ENCODE assay signal across 9 mouse cellular contexts in genomic region chr14:25420987-25421386, GRCm38 (mm10). TPM values are rescaled to one million over a fixed set of nuclear protein-coding genes. Genes with fewer than 3 reads are reported as not detected.
DNase-seq lines count a peak whose midpoint lies in the region; ATAC-seq lines count a peak whose summit lies in the region.
"Had no signal": no experiment of that assay in that cellular context is flagged by ENCODE, and none has a peak within 500 bp of the region (broad histone marks: within the 10 kb centered on the region; RNA-seq: fewer than 3 reads in every experiment).

No protein-coding gene starts in this region.

- peak overlapping the region; percentile 61 for H3K27ac ChIP-seq in lung, embryonic 15.5 days
- peak overlapping the region; percentile 89 for H3K27ac ChIP-seq in forebrain, embryonic 13.5 days
- H3K27ac ChIP-seq in hindbrain, embryonic 14.5 days: peak overlapping the region; percentile 89
- peak overlapping the region; percentile 83 for H3K27ac ChIP-seq in midbrain, embryonic 13.5 days
- H3K27ac ChIP-seq: liver, embryonic 15.5 days had no signal

- no peaks in the 10 kb centered on the region for H3K36me3 ChIP-seq in lung, embryonic 15.5 days
- H3K36me3 ChIP-seq in forebrain, embryonic 13.5 days (ENCODE audit: poor library complexity, severe bottlenecking): no peaks in the 10 kb centered on the region
- no peaks in the 10 kb centered on the region for H3K36me3 ChIP-seq in hindbrain, embryonic 14.5 days (replicated peaks; ENCODE audit: control insufficient read depth, insufficient read depth)
- no peaks in the 10 kb centered on the region for H3K36me3 ChIP-seq in midbrain, embryonic 13.5 days
- H3K36me3 ChIP-seq: liver, embryonic 15.5 days had no signal

- H3K9me3 ChIP-seq in lung, embryonic 15.5 days: no peaks in the 10 kb centered on the region
- no peaks in the 10 kb centered on the region for H3K9me3 ChIP-seq in forebrain, embryonic 13.5 days (replicated peaks)
- no peaks in the 10 kb centered on the region for H3K9me3 ChIP-seq in hindbrain, embryonic 14.5 days (ENCODE audit: control insufficient read depth, low read length)
- no peaks in the 10 kb centered on the region for H3K9me3 ChIP-seq in midbrain, embryonic 13.5 days
- H3K9me3 ChIP-seq: liver, embryonic 15.5 days had no signal

- H3K4me1 ChIP-seq in lung, embryonic 15.5 days: peaks cover 16% of the 10 kb centered on the region
- H3K4me1 ChIP-seq in forebrain, embryonic 13.5 days: peaks cover 23% of the 10 kb centered on the region
- H3K4me1 ChIP-seq in hindbrain, embryonic 14.5 days (replicated peaks; ENCODE audit: control insufficient read depth, insufficient read depth, low read length): peaks cover 14% of the 10 kb centered on the region
- peaks cover 19% of the 10 kb centered on the region for H3K4me1 ChIP-seq in midbrain, embryonic 13.5 days (replicated peaks)

- H3K4me2 ChIP-seq in lung, embryonic 15.5 days: no peak overlapping the region
- H3K4me2 ChIP-seq in forebrain, embryonic 13.5 days: no peak overlapping the region
- H3K4me2 ChIP-seq in hindbrain, embryonic 14.5 days (replicated peaks): no peak overlapping the region
- H3K4me2 ChIP-seq in midbrain, embryonic 13.5 days (replicated peaks): no peak overlapping the region
- H3K4me2 ChIP-seq: liver, embryonic 15.5 days had no signal

- WGBS in lung, embryonic 15.5 days: 96% methylated on average over 1 of the region's 1 CpGs
- whole genome bisulfite sequencing in forebrain, embryonic 13.5 days: 100% methylated on average over 1 of the region's 1 CpGs
- WGBS in hindbrain, embryonic 14.5 days: 80% methylated on average over 1 of the region's 1 CpGs
- 85% methylated on average over 1 of the region's 1 CpGs for WGBS in midbrain, embryonic 13.5 days

- no peak overlapping the region for H3K9ac ChIP-seq in lung, embryonic 15.5 days
- H3K9ac ChIP-seq in forebrain, embryonic 13.5 days: 0 out of 2 replicates have a peak overlapping the region, but pooled peaks have one; percentile 37
- peak overlapping the region; percentile 41 for H3K9ac ChIP-seq in hindbrain, embryonic 14.5 days
- 0 out of 2 replicates have a peak overlapping the region, but pooled peaks have one; percentile 25 for H3K9ac ChIP-seq in midbrain, embryonic 13.5 days (replicated peaks)
- H3K9ac ChIP-seq: liver, embryonic 15.5 days had no signal

- no peak overlapping the region for H3K4me3 ChIP-seq in lung, embryonic 15.5 days
- no peak overlapping the region for H3K4me3 ChIP-seq in forebrain, embryonic 13.5 days
- H3K4me3 ChIP-seq in hindbrain, embryonic 14.5 days (replicated peaks; ENCODE audit: low read length): no peak overlapping the region
- H3K4me3 ChIP-seq in midbrain, embryonic 13.5 days (replicated peaks): no peak overlapping the region
- H3K4me3 ChIP-seq: liver, embryonic 15.5 days had no signal

- peak; percentile 33; the same call in 1 of the 2 replicates for ATAC-seq in lung, embryonic 15.5 days (ENCODE audit: borderline replicate concordance, extremely low read depth, low FRiP score, low TSS enrichment)
- ATAC-seq in forebrain, embryonic 13.5 days: peak; percentile 11; the same call in 1 of the 2 replicates
- peak; percentile 56 for ATAC-seq in hindbrain, embryonic 14.5 days (ENCODE audit: low FRiP score)
- peak; percentile 34; the same call in 1 of the 2 replicates for ATAC-seq in midbrain, embryonic 13.5 days
- no peak for ATAC-seq in granulocyte monocyte progenitor cell, adult 5-6 weeks (replicated peaks; ENCODE audit: poor library complexity, severe bottlenecking)
- no peak for ATAC-seq in megakaryocyte, adult 5-6 weeks (ENCODE audit: poor library complexity, severe bottlenecking)

- DNase-seq in lung, postnatal 14 days: no peak
- no peak for DNase-seq in hindbrain, embryonic 14.5 days (ENCODE audit: low spot score)
- no peak for DNase-seq in thymus, postnatal 25 days

- H3K27me3 ChIP-seq in lung, embryonic 15.5 days: no peaks in the 10 kb centered on the region
- H3K27me3 ChIP-seq in forebrain, embryonic 13.5 days: no peaks in the 10 kb centered on the region
- H3K27me3 ChIP-seq in hindbrain, embryonic 14.5 days (ENCODE audit: control insufficient read depth, insufficient read depth, low read length): no peaks in the 10 kb centered on the region
- H3K27me3 ChIP-seq in midbrain, embryonic 13.5 days: no peaks in the 10 kb centered on the region

RNA-seq across cellular contexts. Expression of gene Zmiz1, which starts 38.0 kb away (rescaled TPM):
- polyA plus RNA-seq in lung, embryonic 15.5 days (2015; fragmentation: Nextera tagmentation; extraction: Ambion mirVana): 19.8 and 23.8 TPM in 2 replicates
- 57.2 and 61.3 TPM in 2 replicates for polyA plus RNA-seq in forebrain, embryonic 13.5 days (2015; fragmentation: Nextera tagmentation; extraction: Ambion mirVana)
- 70.0 and 70.6 TPM in 2 replicates for polyA plus RNA-seq in hindbrain, embryonic 14.5 days (2014; fragmentation: Nextera tagmentation; extraction: Ambion mirVana)
- 68.8 and 80.3 TPM in 2 replicates for polyA plus RNA-seq in midbrain, embryonic 13.5 days (2015; fragmentation: Nextera tagmentation; extraction: Ambion mirVana)
- total RNA-seq in granulocyte monocyte progenitor cell, adult 5-6 weeks (2014; fragmentation: Nextera tagmentation): 93.2 and 97.4 TPM in 2 replicates
- 6.9 and 8.9 TPM in 2 replicates for total RNA-seq in granulocyte monocyte progenitor cell, adult 5-6 weeks (2017)
- 88.9 and 90.1 TPM in 2 replicates for total RNA-seq in megakaryocyte, adult 5-6 weeks (2015)
- total RNA-seq in megakaryocyte, adult 5-6 weeks (2017): 11.4 and 15.6 TPM in 2 replicates

Comparison
In these comparisons a context has a peak if more than half of its experiments do, and no peak if none do; other contexts are left out.
1. ATAC-seq: peak in lung, embryonic 15.5 days (single experiment), forebrain, embryonic 13.5 days (single experiment), hindbrain, embryonic 14.5 days (single experiment) and midbrain, embryonic 13.5 days (single experiment); none in granulocyte monocyte progenitor cell, adult 5-6 weeks (single experiment) and megakaryocyte, adult 5-6 weeks (single experiment).
2. Peak in every context shown above with its lines, with median percentiles within 50 percentile points of each other: H3K27ac ChIP-seq.